ENCODE assay signal across 10 mouse cellular contexts in genomic region chr3:149358570-149359193, GRCm38 (mm10).
DNase-seq lines count a peak whose midpoint lies in the region; ATAC-seq lines count a peak whose summit lies in the region.
"Had no signal": no experiment of that assay in that cellular context is flagged by ENCODE, and none has a peak within 500 bp of the region (broad histone marks: within the 10 kb centered on the region; RNA-seq: fewer than 3 reads in every experiment).

No protein-coding gene starts in this region.

- ATAC-seq in limb, embryonic 12.5 days (ENCODE audit: insufficient number of reproducible peaks, insufficient read depth, low FRiP score, low TSS enrichment, low read depth) = no peak
- ATAC-seq in hindbrain, embryonic 15.5 days (ENCODE audit: low FRiP score, low read depth) = peak; percentile 74

- DNase-seq in limb, embryonic 10.5 days (ENCODE audit: low spot score) = no peak
- DNase-seq in midbrain, embryonic 10.5 days (ENCODE audit: low spot score) = no peak
- no peak for DNase-seq in right cerebral cortex, postnatal 36 days (ENCODE audit: low spot score in 2 of 2)
- DNase-seq in thymus, postnatal 25 days = no peak
- DNase-seq in yolk sac, embryonic 10.5 days (ENCODE audit: low spot score) = no peak
- DNase-seq: cerebellum, adult 11-12 months; heart, postnatal 4 days; thymus, postnatal 36 days had no signal

- no peak overlapping the region for H3K4me3 ChIP-seq in limb, embryonic 12.5 days (replicated peaks)
- no peak overlapping the region for H3K4me3 ChIP-seq in limb, embryonic 10.5 days
- H3K4me3 ChIP-seq in hindbrain, embryonic 15.5 days = 0 out of 2 replicates have a peak overlapping the region, but pooled peaks have one; percentile 5
- no peak overlapping the region for H3K4me3 ChIP-seq in midbrain, embryonic 10.5 days

- H3K9me3 ChIP-seq in limb, embryonic 12.5 days = no peaks in the 10 kb centered on the region
- H3K9me3 ChIP-seq in limb, embryonic 10.5 days (replicated peaks) = no peaks in the 10 kb centered on the region
- no peaks in the 10 kb centered on the region for H3K9me3 ChIP-seq in hindbrain, embryonic 15.5 days
- no peaks in the 10 kb centered on the region for H3K9me3 ChIP-seq in midbrain, embryonic 10.5 days (replicated peaks)

- H3K27ac ChIP-seq in limb, embryonic 12.5 days = no peak overlapping the region
- no peak overlapping the region for H3K27ac ChIP-seq in limb, embryonic 10.5 days
- H3K27ac ChIP-seq in hindbrain, embryonic 15.5 days (replicated peaks) = peak overlapping the region; percentile 66
- peak overlapping the region; percentile 61; the same call in 1 of the 2 replicates for H3K27ac ChIP-seq in midbrain, embryonic 10.5 days (replicated peaks)

- H3K27me3 ChIP-seq in limb, embryonic 12.5 days = 0 out of 2 replicates have a peak, but pooled peaks cover 3% of the 10 kb centered on the region
- no peaks in the 10 kb centered on the region for H3K27me3 ChIP-seq in limb, embryonic 10.5 days (ENCODE audit: low read depth, poor library complexity, severe bottlenecking)
- H3K27me3 ChIP-seq in hindbrain, embryonic 15.5 days = no peaks in the 10 kb centered on the region
- H3K27me3 ChIP-seq in midbrain, embryonic 10.5 days (ENCODE audit: low read depth, poor library complexity, severe bottlenecking) = 0 out of 2 replicates have a peak, but pooled peaks cover 5% of the 10 kb centered on the region

- H3K9ac ChIP-seq in limb, embryonic 12.5 days (replicated peaks) = no peak overlapping the region
- H3K9ac ChIP-seq in hindbrain, embryonic 15.5 days = peak overlapping the region; percentile 4; the same call in 1 of the 2 replicates

- H3K4me1 ChIP-seq in limb, embryonic 12.5 days (replicated peaks) = peaks cover 18% of the 10 kb centered on the region
- peaks cover 22% of the 10 kb centered on the region for H3K4me1 ChIP-seq in limb, embryonic 10.5 days
- peaks cover 17% of the 10 kb centered on the region for H3K4me1 ChIP-seq in hindbrain, embryonic 15.5 days (replicated peaks)
- peaks cover 27% of the 10 kb centered on the region for H3K4me1 ChIP-seq in midbrain, embryonic 10.5 days

- H3K36me3 ChIP-seq in limb, embryonic 12.5 days = no peaks in the 10 kb centered on the region
- H3K36me3 ChIP-seq in limb, embryonic 10.5 days = no peaks in the 10 kb centered on the region
- no peaks in the 10 kb centered on the region for H3K36me3 ChIP-seq in hindbrain, embryonic 15.5 days
- no peaks in the 10 kb centered on the region for H3K36me3 ChIP-seq in midbrain, embryonic 10.5 days

- 23% methylated on average over 6 of the region's 6 CpGs for WGBS in limb, embryonic 12.5 days
- 53% methylated on average over 6 of the region's 6 CpGs for WGBS in limb, embryonic 10.5 days
- 15% methylated on average over 6 of the region's 6 CpGs for WGBS in hindbrain, embryonic 15.5 days
- 51% methylated on average over 6 of the region's 6 CpGs for WGBS in midbrain, embryonic 10.5 days

- H3K4me2 ChIP-seq in limb, embryonic 12.5 days = peak overlapping the region; percentile 1; the same call in 1 of the 2 replicates
- peak overlapping the region; percentile 49 for H3K4me2 ChIP-seq in hindbrain, embryonic 15.5 days

Comparison
In these comparisons a context has a peak if more than half of its experiments do, and no peak if none do; other contexts are left out.
1. H3K27ac ChIP-seq: peak in hindbrain, embryonic 15.5 days (single experiment) and midbrain, embryonic 10.5 days (single experiment); none in limb, embryonic 12.5 days (single experiment) and limb, embryonic 10.5 days (single experiment).